Mouse (Mus musculus) fibroblast of lung, adult 2 months (primary cell): ENCODE data around the gene Hrg.
A peak's percentile ranks its signal among the peaks of the same experiment; 100 is the strongest.
"Not testable (repeated sequence)": the region's sequence is repeated elsewhere in the genome, so short reads cannot be mapped to it uniquely, and the experiment has no call there.

Experiments
- DNase-seq: peaks from one replicate; pipeline ENCODE4 v3.0.0-alpha.2; 2011; ENCODE audit warnings: low read depth

The Hrg gene

GRCm38 (mm10) chr16:22961073-22961472, 10.2 kb downstream of the Hrg start:
- DNase-seq: no peak

- no peak for DNase-seq
Measured at GRCm38 (mm10) chr16:22962256-22962655, 11.4 kb downstream of the Hrg start.

GRCm38 (mm10) chr16:22963293-22963692, 12.4 kb downstream of the Hrg start:
- DNase-seq: no peak

- peak; percentile 27 for DNase-seq
Measured at GRCm38 (mm10) chr16:22967383-22968030, 16.6 kb downstream of the Hrg start.

- not testable (repeated sequence) for DNase-seq
Measured at GRCm38 (mm10) chr16:22996951-22997350, 46.1 kb downstream of the Hrg start.
